Mouse (Mus musculus) heart, postnatal 4 days (tissue): ENCODE measurements around the gene Tmem72. TPM values are rescaled to one million over a fixed set of nuclear protein-coding genes. Genes with fewer than 3 reads are reported as not detected.

ENCODE experiments used
- DNase-seq: peaks from one replicate; pipeline ENCODE4 v3.0.0; 2021
- microRNA-seq, 2 experiments: library from miRNA; unstranded; fragments of <30 nt; microRNA quantifications; one replicate each; pipeline ENCODE4 v1.2.0; 2021 to 2022
- total RNA-seq, 2 experiments: library from RNA; stranded (reverse); gene quantifications; 2 replicates each; pipeline ENCODE4 v1.2.3; 2021

Gene Tmem72
- total RNA-seq, 2 experiments from 2014 or later: 0.17 to 0.29 TPM

DNA sequence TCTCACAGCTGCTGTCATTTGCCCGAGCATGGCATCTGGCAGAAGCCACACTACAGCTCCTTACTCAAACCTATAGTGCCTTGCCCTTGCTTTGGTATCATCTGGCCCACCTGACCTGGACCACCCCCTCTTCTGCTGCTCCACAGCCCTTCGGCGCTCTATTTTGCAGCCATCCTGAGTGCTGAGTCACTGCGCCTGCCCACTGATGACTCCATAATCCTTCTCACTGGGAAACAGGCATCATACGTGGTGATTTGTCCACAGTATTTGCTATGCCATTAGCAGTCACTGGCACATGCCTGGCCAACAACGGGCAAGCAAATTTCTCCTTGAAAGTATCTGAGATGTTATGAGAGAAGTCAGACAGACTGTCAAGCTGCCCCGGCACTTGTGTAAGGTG is 66.9 kb downstream of the Tmem72 start:
- no peak for DNase-seq

DNA sequence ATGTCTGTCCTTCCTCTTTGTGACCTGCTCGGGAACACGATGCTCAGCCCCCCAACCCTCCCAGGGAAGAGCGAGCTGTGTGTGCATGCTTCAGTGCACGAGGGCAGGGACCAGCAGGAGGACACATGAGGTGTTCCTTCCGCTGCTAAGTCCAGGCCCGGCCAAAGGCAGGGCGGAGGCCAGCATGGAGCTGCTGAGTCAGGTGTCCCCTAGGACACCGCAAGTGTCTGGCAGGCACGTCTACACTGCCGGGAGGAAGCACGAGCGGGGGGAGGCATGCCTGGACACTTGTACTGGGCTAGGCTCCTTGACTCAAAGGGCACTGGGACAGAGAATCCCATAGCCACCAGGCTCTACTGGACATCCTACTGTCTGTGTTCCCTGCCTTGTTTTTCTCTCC is 69.0 kb downstream of the Tmem72 start:
- peak; percentile 57 for DNase-seq

DNA sequence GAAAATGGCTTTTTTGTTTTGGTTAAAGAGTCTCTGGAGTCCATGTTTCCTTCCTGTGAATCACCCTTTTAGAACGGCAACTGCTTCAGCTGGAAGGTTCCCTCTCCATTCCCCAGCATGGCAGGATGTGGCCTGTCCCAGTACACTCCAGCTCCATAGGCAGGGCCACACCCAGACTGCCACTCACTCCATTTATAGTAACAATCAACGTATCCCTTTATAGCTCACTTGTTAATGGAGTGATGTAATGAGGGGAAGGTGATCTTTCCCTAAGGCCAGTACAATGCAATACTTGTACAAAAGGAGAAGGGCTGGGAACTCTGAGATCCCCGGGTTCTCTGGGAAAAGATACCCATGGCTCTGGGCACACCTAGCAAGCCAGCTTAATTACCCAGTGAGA is 72.4 kb downstream of the Tmem72 start:
- peak; percentile 62 for DNase-seq

DNA sequence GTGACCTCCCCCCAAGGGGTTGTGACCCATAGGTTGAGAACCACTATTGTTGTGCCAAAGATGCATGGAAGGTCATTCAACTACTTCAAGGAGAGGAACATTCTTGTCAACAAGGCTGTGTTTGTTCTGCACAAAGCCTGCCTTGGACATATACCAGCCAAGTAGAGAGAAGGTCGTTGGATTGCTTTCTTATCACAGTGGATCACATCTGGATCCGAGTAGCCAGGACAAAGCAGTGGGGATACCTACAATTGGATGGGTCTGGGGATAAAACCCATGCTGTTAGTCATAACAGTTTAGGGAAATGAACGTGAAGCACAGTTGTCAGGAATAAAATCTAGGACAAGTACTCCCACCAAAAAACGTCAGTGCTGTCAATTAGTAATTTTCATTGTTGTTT is 72.8 kb downstream of the Tmem72 start:
- DNase-seq: no peak

DNA sequence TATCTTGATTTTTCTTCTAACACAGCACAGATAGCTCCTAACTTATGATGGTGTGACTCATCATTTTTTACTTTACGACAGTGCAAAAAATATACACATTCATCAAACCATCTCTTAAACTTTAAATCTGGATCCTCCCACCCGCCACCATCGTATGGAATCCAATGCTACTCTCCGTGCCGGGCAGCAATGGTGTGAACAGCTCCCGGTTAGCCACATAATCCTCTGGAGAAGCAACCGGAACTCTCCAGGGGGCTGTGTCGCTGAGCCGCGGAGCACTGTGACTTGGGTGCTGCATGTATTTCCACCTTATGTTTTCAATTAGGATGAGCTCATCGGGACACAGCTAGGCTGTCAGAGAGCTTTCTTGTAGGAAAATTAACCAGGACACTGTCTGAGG is 73.8 kb downstream of the Tmem72 start:
- no peak for DNase-seq

DNA sequence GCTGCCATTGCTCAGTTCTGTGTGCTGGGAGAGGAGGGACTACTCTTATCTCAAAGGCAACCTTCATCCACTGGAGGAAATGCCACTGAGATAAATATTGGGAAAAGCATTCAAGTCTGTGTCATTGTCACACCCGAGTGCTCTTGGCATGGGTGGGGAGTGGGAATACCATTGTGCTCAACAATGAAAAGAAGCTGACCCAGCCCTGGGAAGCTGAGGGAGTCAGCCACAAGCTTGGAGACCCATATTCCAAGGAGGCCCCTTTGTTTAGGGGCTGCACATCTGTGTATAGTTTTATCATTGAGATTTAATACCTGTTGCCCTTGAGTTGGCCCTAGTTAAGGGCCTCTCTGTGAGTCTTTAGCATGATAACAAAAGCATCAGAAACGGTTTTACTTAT is 77.0 kb downstream of the Tmem72 start:
- no peak for DNase-seq

DNA sequence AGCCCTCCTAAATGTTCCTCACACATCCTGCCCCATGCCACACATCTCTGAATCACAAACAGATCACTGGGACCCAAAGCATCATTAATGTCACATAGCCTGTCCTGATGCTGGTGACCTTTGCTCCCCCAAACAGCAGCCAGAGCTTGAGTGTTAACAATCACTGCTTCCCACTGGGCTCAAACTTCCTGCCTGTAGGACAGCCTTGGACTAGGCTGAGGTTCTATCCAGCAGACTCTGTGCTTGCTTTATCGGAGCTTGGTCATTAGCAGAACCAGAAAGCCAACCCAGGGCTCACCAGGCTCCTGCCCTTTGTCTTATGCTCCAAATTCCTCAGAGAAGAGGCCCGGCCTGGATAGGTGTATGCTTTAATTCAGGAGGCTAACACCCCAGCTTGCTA is 77.8 kb downstream of the Tmem72 start:
- DNase-seq: no peak

DNA sequence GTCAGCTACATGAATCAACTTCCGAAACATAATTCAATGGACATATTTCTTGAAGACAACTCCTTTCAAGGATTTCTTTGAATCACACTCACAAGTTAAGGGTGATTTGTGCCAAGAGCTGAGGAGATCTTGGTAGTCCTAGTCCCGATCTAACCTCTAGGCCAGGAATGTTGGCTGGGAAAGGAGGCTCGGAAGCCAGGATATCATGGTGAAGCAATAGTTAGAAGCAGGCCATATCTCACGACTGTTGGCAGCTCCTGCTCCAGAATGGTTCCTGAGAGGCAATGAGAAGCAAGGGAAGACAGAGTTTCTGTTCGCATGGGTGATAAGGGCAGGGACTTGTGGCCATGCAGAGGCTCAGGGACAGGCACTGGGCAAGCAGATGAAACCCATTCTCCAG is 79.2 kb downstream of the Tmem72 start:
- no peak for DNase-seq

DNA sequence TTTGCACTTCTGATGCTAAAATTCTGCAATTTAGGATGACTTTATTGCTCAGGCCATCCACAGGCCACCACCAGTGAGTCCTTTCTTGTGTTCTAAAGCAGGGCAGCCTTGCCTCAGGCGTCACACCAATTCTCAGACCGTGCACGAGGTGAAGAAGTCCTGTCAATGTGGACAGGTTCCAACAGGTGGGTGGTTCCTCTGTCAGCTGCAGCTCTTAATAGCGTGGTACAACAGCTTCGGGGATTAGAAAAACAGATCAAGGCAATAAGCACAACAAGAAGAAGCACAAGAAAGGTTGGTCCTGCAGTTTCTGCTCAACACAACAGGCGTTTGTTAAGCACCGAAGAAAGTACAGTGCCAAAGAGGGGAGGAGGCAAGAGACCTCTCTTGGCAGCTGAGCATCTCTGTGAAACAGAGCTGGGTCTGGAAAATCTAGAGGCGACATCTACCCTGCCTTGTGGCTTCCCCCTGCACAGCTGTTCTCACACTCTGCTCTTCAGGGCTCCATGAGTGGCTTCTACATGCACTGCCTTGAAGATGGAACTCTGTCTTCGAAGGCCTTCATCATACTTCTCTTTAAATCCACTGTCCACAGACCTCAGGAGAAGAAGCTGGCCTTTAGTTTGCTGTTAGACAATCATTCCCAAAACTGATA is 80.0 kb downstream of the Tmem72 start:
- no peak for DNase-seq

DNA sequence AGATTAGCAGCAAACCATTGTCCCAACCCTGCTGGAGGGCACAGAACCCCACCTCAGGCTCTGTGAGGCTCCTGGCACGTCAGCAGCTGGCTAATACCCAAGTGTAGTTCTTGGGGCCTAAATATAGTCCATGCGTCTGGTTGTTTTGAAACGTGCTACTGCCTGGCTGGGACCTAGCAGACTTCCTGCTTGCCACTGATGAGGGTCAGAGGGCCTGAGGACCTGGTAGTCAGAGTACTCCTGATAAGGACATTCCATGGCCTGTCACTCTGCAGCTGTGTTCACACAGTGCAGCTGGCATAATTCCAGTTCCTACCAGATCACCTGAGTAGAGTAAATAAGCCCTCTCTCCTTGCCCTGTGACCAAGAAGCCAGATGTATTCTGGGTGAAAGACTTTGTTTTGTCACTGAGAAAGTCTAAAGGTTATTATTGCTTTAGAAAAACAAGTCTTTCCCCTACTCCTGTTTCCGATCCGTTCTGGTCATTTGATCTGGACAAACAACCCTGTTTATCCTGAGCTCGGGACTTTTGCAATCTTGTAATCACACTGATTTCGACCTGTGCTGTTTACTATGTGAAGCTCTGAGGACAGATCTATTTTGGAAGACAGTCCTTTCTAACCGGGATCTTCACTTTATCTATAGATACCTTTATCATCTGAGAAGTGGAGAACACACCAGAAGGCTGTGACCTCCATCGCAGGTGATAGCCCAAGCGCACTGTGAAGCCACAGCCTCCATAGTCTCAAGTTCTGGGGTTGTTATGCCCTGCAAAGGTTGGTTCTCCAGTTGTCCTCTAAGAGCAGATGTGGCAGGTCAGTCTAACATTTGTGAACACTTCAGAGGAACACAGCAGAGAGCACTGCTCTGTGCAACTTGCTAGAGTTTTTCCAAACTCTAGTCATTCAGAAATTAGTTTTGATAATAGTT is 81.2 kb downstream of the Tmem72 start:
- DNase-seq: peak; percentile 91

DNA sequence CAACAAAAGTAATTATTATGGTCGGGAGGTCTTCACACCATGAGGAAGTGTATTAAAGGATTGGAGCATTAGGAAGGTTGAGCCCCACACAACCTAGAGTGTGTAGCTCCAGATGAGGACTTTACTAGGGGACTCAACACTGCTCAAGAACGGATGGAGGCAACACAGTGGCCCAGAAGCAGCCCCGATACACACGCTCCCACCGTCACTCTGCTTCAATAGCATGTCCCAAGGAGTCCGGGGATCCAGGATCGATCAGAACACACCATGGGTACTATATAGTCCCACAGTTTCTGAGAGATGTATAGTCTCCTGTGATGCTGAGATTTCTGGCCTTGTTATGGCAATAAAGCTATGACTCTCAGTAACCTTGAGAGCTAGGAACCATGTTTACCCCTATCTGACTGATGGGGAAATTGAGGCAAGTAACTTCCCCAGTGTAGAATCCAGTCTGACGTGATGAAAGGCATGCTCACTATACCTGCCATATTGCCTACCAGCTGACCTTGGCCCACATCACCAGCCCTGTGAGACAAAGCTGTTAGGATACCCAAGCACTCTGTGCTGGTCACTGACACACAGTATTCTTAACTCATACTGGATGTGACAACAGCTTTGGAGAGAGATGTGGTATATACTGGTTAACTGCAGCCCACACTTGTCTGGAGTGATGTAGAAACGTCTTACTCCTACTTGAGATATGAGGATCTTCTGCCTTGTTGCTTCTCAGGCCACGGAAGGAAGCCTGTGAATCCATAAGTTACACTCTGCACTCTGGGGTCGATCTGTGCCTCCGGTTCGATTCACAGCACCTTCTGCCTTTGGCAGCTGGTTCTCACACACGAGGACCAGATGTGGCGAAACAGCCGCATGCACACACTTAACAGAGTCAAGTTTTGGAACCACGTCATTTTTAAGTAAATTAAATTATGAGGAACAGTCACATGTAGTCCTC is 82.7 kb downstream of the Tmem72 start:
- no peak for DNase-seq

DNA sequence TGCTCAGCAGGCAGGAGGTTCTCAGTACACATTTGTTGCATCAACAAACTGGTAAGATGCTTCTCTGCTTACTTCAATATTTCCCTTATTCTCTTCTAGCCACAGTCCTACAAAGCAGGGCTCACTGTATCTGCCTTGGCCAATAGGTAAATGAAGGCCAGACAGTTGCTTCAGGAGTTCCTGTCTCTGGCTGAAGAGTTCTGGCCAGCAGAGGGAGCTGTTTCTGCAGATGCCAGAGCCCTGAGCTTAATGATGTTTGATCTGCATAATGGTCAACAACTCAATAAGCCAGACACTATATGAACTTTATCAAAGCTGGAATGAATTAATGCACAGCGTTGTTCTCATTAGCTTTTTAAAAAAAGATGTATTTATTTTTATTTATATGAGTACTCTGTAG is 84.6 kb downstream of the Tmem72 start:
- peak; percentile 91 for DNase-seq

DNA sequence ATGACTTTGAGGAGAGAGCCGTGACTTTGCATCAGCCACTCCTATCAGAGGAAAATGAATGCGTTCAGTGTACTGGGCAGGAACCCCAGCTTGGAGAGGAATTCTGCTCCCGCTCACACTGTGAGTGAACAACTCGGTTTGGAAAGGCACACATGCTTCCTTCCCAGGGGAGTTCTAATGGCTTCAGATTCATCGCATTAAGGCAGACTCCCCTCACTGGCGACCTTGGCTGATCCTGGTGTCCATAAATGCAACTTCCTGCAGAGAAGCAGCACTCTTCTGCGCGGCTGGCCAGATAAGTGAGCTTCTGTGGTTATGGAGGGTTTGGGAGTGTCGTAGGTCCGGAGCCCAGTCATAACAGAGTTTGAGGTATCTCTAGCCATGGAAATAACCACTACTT is 86.9 kb downstream of the Tmem72 start:
- DNase-seq: no peak

Small RNAs within 50 kb of the gene (microRNA-seq; reads per million reads assigned to microRNA genes)
- gene Mir7043: 0 reads per million in 2 experiments

Other genes with a start within 250 kb of the Tmem72 start
- not detected for gene Olfr211, start 227.8 kb downstream of the Tmem72 start, total RNA-seq
- gene Olfr212, start 210.4 kb downstream of the Tmem72 start, total RNA-seq: under 1 TPM in 1 of 2 experiments, not detected in 1; 0.12 TPM
- not detected for gene Olfr213, start 178.5 kb downstream of the Tmem72 start, total RNA-seq
- 1 to 10 TPM; 4.0 to 4.4 TPM for gene Gm5580, start 165.8 kb downstream of the Tmem72 start, total RNA-seq
- gene Olfr214, start 162.7 kb downstream of the Tmem72 start, total RNA-seq: not detected
- not detected for gene Olfr215, start 132.7 kb downstream of the Tmem72 start, total RNA-seq
- 10 to 100 TPM; 36.7 to 43.5 TPM for gene Zfp422, start 87.9 kb downstream of the Tmem72 start, total RNA-seq
- gene Depp1, start 66.3 kb downstream of the Tmem72 start, total RNA-seq: 10 to 100 TPM; 36.8 to 42.9 TPM
- gene Rassf4, start 43.0 kb downstream of the Tmem72 start, total RNA-seq: 1 to 10 TPM; 5.4 to 6.3 TPM